ENCODE assay signal across 8 mouse cellular contexts in genomic region chr9:59567111-59567510, GRCm38 (mm10). TPM values are rescaled to one million over a fixed set of nuclear protein-coding genes. Genes with fewer than 3 reads are reported as not detected.
DNase-seq lines count a peak whose midpoint lies in the region; ATAC-seq and TF ChIP-seq lines count a peak whose summit lies in the region.

No protein-coding gene starts in this region.

- TF ChIP-seq CTCF in small intestine, adult 2 months (IDR thresholded peaks at IDR 0.05; ENCODE audit: extremely low read depth, insufficient read length, insufficient replicate concordance, low read depth, low read length): peak; percentile 77; the same call in 1 of the 2 replicates

- peaks cover 33% of the 10 kb centered on the region for H3K36me3 ChIP-seq in forebrain, embryonic 10.5 days (replicated peaks)
- peaks cover 7% of the 10 kb centered on the region; the same call in 1 of the 2 replicates for H3K36me3 ChIP-seq in hindbrain, embryonic 11.5 days (ENCODE audit: control insufficient read depth, insufficient read depth, low read length)
- peaks cover 19% of the 10 kb centered on the region for H3K36me3 ChIP-seq in small intestine, adult 2 months (ENCODE audit: control insufficient read depth, insufficient read depth, low read length)

- intact Hi-C loops in left cerebral cortex, postnatal 25 days (cut with DNase I): loop anchor here (1.0 to 10.0 kb wide), 2 partner anchors 17 to 212 kb away; partner anchors contain the start of gene Bbs4

- H3K27me3 ChIP-seq in forebrain, embryonic 10.5 days (ENCODE audit: poor library complexity, severe bottlenecking): no peaks in the 10 kb centered on the region
- no peaks in the 10 kb centered on the region for H3K27me3 ChIP-seq in hindbrain, embryonic 11.5 days (ENCODE audit: control insufficient read depth, insufficient read depth, low read length)
- no peaks in the 10 kb centered on the region for H3K27me3 ChIP-seq in small intestine, adult 2 months (ENCODE audit: control insufficient read depth, insufficient read depth, low read length)

- H3K9me3 ChIP-seq in forebrain, embryonic 10.5 days: no peaks in the 10 kb centered on the region
- H3K9me3 ChIP-seq in hindbrain, embryonic 11.5 days (ENCODE audit: control insufficient read depth, low read length): no peaks in the 10 kb centered on the region

- no peak overlapping the region for H3K4me2 ChIP-seq in hindbrain, embryonic 11.5 days (replicated peaks; ENCODE audit: low read depth, low read length)

- TF ChIP-seq POLR2A in small intestine, adult 2 months (IDR thresholded peaks at IDR 0.05; ENCODE audit: low read depth, low read length): no peak

- ATAC-seq in hindbrain, embryonic 11.5 days (ENCODE audit: low FRiP score): no peak

- peak; percentile 73 for DNase-seq in layer of hippocampus, adult 11-12 months (ENCODE audit: low spot score)
- DNase-seq in layer of hippocampus, adult 9-10 months (ENCODE audit: low spot score): no peak
- peak; percentile 65 to 82 for DNase-seq in adrenal gland, postnatal 36 days
- DNase-seq in forebrain, embryonic 10.5 days (ENCODE audit: extremely low spot score, low spot score): peak; percentile 44
- peak; percentile 79 for DNase-seq in hindbrain, embryonic 11.5 days (ENCODE audit: low spot score)
- DNase-seq in left cerebral cortex, postnatal 25 days (ENCODE audit: low spot score in 2 of 2): peak; percentile 64 to 67
- peak; percentile 71 for DNase-seq in mesoderm, embryonic 11.5 days (ENCODE audit: low read depth, low spot score)

- H3K4me1 ChIP-seq in forebrain, embryonic 10.5 days: no peaks in the 10 kb centered on the region
- no peaks in the 10 kb centered on the region for H3K4me1 ChIP-seq in hindbrain, embryonic 11.5 days (replicated peaks; ENCODE audit: control insufficient read depth, insufficient read depth, low read length)
- peaks cover 8% of the 10 kb centered on the region for H3K4me1 ChIP-seq in small intestine, adult 2 months (ENCODE audit: control insufficient read depth, insufficient read depth, insufficient read length, low read length)

- no peak overlapping the region for H3K4me3 ChIP-seq in forebrain, embryonic 10.5 days
- no peak overlapping the region for H3K4me3 ChIP-seq in hindbrain, embryonic 11.5 days (ENCODE audit: low read depth, low read length)
- no peak overlapping the region for H3K4me3 ChIP-seq in small intestine, adult 2 months (ENCODE audit: low read depth, low read length)

- no peak overlapping the region for H3K9ac ChIP-seq in hindbrain, embryonic 11.5 days (ENCODE audit: low read depth, low read length)

- no peak overlapping the region for H3K27ac ChIP-seq in forebrain, embryonic 10.5 days
- no peak overlapping the region for H3K27ac ChIP-seq in hindbrain, embryonic 11.5 days (ENCODE audit: low read depth, low read length)
- H3K27ac ChIP-seq in small intestine, adult 2 months (ENCODE audit: insufficient read depth, low read depth, low read length): no peak overlapping the region

- 35% methylated on average over 6 of the region's 6 CpGs for WGBS in forebrain, embryonic 10.5 days
- WGBS in hindbrain, embryonic 11.5 days: 36% methylated on average over 6 of the region's 6 CpGs
- WGBS in small intestine, adult 2 months: 13% methylated on average over 6 of the region's 6 CpGs

RNA-seq across cellular contexts. Expression of gene Celf6, which starts 10.6 kb away (rescaled TPM):
- 1 to 10 TPM; 3.6 to 4.4 TPM for total RNA-seq in adrenal gland, postnatal 36 days (2021)
- 1.3 and 3.1 TPM in 2 replicates for polyA plus RNA-seq in forebrain, embryonic 10.5 days (2016; fragmentation: Nextera tagmentation; extraction: Ambion mirVana)
- polyA plus RNA-seq in hindbrain, embryonic 11.5 days (2014; fragmentation: Nextera tagmentation; extraction: Ambion mirVana): 10.7 and 12.1 TPM in 2 replicates
- total RNA-seq in left cerebral cortex, postnatal 25 days (2021): 10 to 100 TPM; 25.0 to 29.1 TPM
- 0.79 and 1.2 TPM in 2 replicates for polyA plus RNA-seq in small intestine, adult 2 months (2012; rRNA removed)

RNA-seq across cellular contexts. Expression of gene Tmem202, which starts 27.5 kb away (rescaled TPM):
- 1 to 10 TPM; 3.6 to 4.1 TPM for total RNA-seq in adrenal gland, postnatal 36 days (2021)
- polyA plus RNA-seq in forebrain, embryonic 10.5 days (2016; fragmentation: Nextera tagmentation; extraction: Ambion mirVana): not detected in 2 replicates
- 0.14 and 0.15 TPM in 2 replicates for polyA plus RNA-seq in hindbrain, embryonic 11.5 days (2014; fragmentation: Nextera tagmentation; extraction: Ambion mirVana)
- total RNA-seq in left cerebral cortex, postnatal 25 days (2021): 1 to 10 TPM; 3.9 to 4.4 TPM
- polyA plus RNA-seq in small intestine, adult 2 months (2012; rRNA removed): 0.34 TPM in 1 of 2 replicates, not detected in the other

RNA-seq across cellular contexts. Expression of gene Hexa, which starts 27.8 kb away (rescaled TPM):
- 100 to 1,000 TPM; 111 to 147 TPM for total RNA-seq in adrenal gland, postnatal 36 days (2021)
- polyA plus RNA-seq in forebrain, embryonic 10.5 days (2016; fragmentation: Nextera tagmentation; extraction: Ambion mirVana): 41.8 and 42.9 TPM in 2 replicates
- 51.2 and 54.9 TPM in 2 replicates for polyA plus RNA-seq in hindbrain, embryonic 11.5 days (2014; fragmentation: Nextera tagmentation; extraction: Ambion mirVana)
- 10 to 100 TPM; 49.4 to 49.5 TPM for total RNA-seq in left cerebral cortex, postnatal 25 days (2021)
- 45.1 and 81.2 TPM in 2 replicates for polyA plus RNA-seq in small intestine, adult 2 months (2012; rRNA removed)

RNA-seq across cellular contexts. Expression of gene Parp6, which starts 50.0 kb away (rescaled TPM):
- 10 to 100 TPM; 26.5 TPM for total RNA-seq in adrenal gland, postnatal 36 days (2021)
- 34.1 and 41.6 TPM in 2 replicates for polyA plus RNA-seq in forebrain, embryonic 10.5 days (2016; fragmentation: Nextera tagmentation; extraction: Ambion mirVana)
- 133 and 134 TPM in 2 replicates for polyA plus RNA-seq in hindbrain, embryonic 11.5 days (2014; fragmentation: Nextera tagmentation; extraction: Ambion mirVana)
- 100 to 1,000 TPM; 173 TPM for total RNA-seq in left cerebral cortex, postnatal 25 days (2021)
- polyA plus RNA-seq in small intestine, adult 2 months (2012; rRNA removed): 5.7 and 12.1 TPM in 2 replicates
